Mouse (Mus musculus): Measurements from ENCODE around the gene Apol8. TPM values are rescaled to one million over a fixed set of nuclear protein-coding genes. Genes with fewer than 3 reads are reported as not detected.
"Not testable (repeated sequence)": the region's sequence is repeated elsewhere in the genome, so short reads cannot be mapped to it uniquely, and the experiment has no call there.

The Apol8 gene
- total RNA-seq, 2 experiments from 2014 or later = 0.16 to 0.26 TPM

GRCm38 (mm10) chr15:77705306-77705705 lies 51.5 kb downstream of the Apol8 start:
- ATAC-seq (ENCODE audit: poor library complexity, severe bottlenecking) = not testable (repeated sequence)

- not testable (repeated sequence) for ATAC-seq (ENCODE audit: poor library complexity, severe bottlenecking)
Observed at GRCm38 (mm10) chr15:77698656-77699055, 58.1 kb downstream of the Apol8 start, which contains the start of gene Apol7e. TSS of gene Apol7e (plus strand) at chr15:77698857.

Other genes with a start within 250 kb of the Apol8 start
- gene Apol11a, start 248.7 kb downstream of the Apol8 start, total RNA-seq (2015) = not detected in 2 replicates
- 0.33 and 0.89 TPM in 2 replicates for gene Apol11a, start 248.7 kb downstream of the Apol8 start, total RNA-seq (2017)
- gene Apol7c, start 223.7 kb downstream of the Apol8 start, total RNA-seq (2015) = 0.14 and 0.40 TPM in 2 replicates
- 0.04 and 0.53 TPM in 2 replicates for gene Apol7c, start 223.7 kb downstream of the Apol8 start, total RNA-seq (2017)
- gene 1700025B11Rik, start 195.1 kb downstream of the Apol8 start, total RNA-seq (2015) = not detected in 2 replicates
- gene 1700025B11Rik, start 195.1 kb downstream of the Apol8 start, total RNA-seq (2017) = not detected in 2 replicates
- gene Apol10b, start 160.9 kb downstream of the Apol8 start, total RNA-seq (2015) = 0.07 TPM in 1 of 2 replicates, not detected in the other
- not detected in 2 replicates for gene Apol10b, start 160.9 kb downstream of the Apol8 start, total RNA-seq (2017)
- not detected in 2 replicates for gene Gm36245, start 157.7 kb downstream of the Apol8 start, total RNA-seq (2015)
- not detected in 2 replicates for gene Gm36245, start 157.7 kb downstream of the Apol8 start, total RNA-seq (2017)
- not detected in 2 replicates for gene Apol11b, start 113.7 kb downstream of the Apol8 start, total RNA-seq (2015)
- 0.08 TPM in 1 of 2 replicates, not detected in the other for gene Apol11b, start 113.7 kb downstream of the Apol8 start, total RNA-seq (2017)
- gene Apol7e, start 58.1 kb downstream of the Apol8 start, total RNA-seq (2015) = 1.4 and 3.2 TPM in 2 replicates
- gene Apol7e, start 58.1 kb downstream of the Apol8 start, total RNA-seq (2017) = 0.66 and 1.6 TPM in 2 replicates
- not detected in 2 replicates for gene Apol9b, start 28.0 kb downstream of the Apol8 start, total RNA-seq (2015)
- gene Apol9b, start 28.0 kb downstream of the Apol8 start, total RNA-seq (2017) = not detected in 2 replicates
- 464 and 549 TPM in 2 replicates for gene Myh9, start 85.2 kb upstream of the Apol8 start, total RNA-seq (2015)
- gene Myh9, start 85.2 kb upstream of the Apol8 start, total RNA-seq (2017) = 759 and 878 TPM in 2 replicates
- 162 and 187 TPM in 2 replicates for gene Txn2, start 172.0 kb upstream of the Apol8 start, total RNA-seq (2015)
- gene Txn2, start 172.0 kb upstream of the Apol8 start, total RNA-seq (2017) = 23.2 and 39.4 TPM in 2 replicates
- 30.7 and 38.2 TPM in 2 replicates for gene Foxred2, start 199.7 kb upstream of the Apol8 start, total RNA-seq (2015)
- gene Foxred2, start 199.7 kb upstream of the Apol8 start, total RNA-seq (2017) = 30.2 and 31.5 TPM in 2 replicates
- gene Eif3d, start 213.8 kb upstream of the Apol8 start, total RNA-seq (2015) = 106 and 126 TPM in 2 replicates
- gene Eif3d, start 213.8 kb upstream of the Apol8 start, total RNA-seq (2017) = 135 and 144 TPM in 2 replicates